Mouse (Mus musculus) forebrain, embryonic 11.5 days (tissue): ENCODE measurements around the gene Atxn7. TPM values are rescaled to one million over a fixed set of nuclear protein-coding genes. Genes with fewer than 3 reads are reported as not detected.
A peak's percentile ranks its signal among the peaks of the same experiment; 100 is the strongest.
"Not testable (repeated sequence)": the region's sequence is repeated elsewhere in the genome, so short reads cannot be mapped to it uniquely, and the experiment has no call there.

Experiments
- ATAC-seq: fragments of 200-750 bp; cut with Nextera tagmentation; replicated peaks from 2 replicates; pipeline ENCODE4 v1.8.0; 2017; ENCODE audit warnings: moderate TSS enrichment; ENCODE audit not compliant: low FRiP score
- DNase-seq: peaks from one replicate; pipeline ENCODE4 v3.0.0-alpha.2; 2017; ENCODE audit warnings: low spot score
- H3K27ac ChIP-seq: fragments of 300-500 bp; sonication (generic); 2 replicates; pipeline ENCODE4 v1.5.1; 2014; ENCODE audit warnings: low read depth, low read length
- H3K27me3 ChIP-seq: fragments of 300-500 bp; sonication (generic); 2 replicates; pipeline ENCODE4 v1.6.1; 2014; ENCODE audit warnings: mild to moderate bottlenecking, low read length, mixed read lengths; ENCODE audit not compliant: control insufficient read depth, insufficient read depth
- H3K36me3 ChIP-seq: fragments of 300-500 bp; sonication (generic); 2 replicates; pipeline ENCODE4 v1.6.1; 2014; ENCODE audit warnings: mild to moderate bottlenecking, low read length, moderate library complexity, mixed read lengths; ENCODE audit not compliant: control insufficient read depth, insufficient read depth
- H3K4me1 ChIP-seq: fragments of 300-500 bp; sonication (generic); replicated peaks from 2 replicates; pipeline ENCODE4 v1.6.1; 2014; ENCODE audit warnings: low read length, mixed read lengths; ENCODE audit not compliant: control insufficient read depth, insufficient read depth
- H3K4me2 ChIP-seq: fragments of 300-500 bp; sonication (generic); 2 replicates; pipeline ENCODE4 v1.6.1; 2014; ENCODE audit warnings: low read depth, mild to moderate bottlenecking, low read length, moderate library complexity, mixed read lengths; ENCODE audit not compliant: severe bottlenecking
- H3K4me3 ChIP-seq: fragments of 300-500 bp; sonication (generic); 2 replicates; pipeline ENCODE4 v1.5.1; 2014; ENCODE audit warnings: low read depth, low read length
- H3K9ac ChIP-seq: fragments of 300-500 bp; sonication (generic); 2 replicates; pipeline ENCODE4 v1.6.1; 2014; ENCODE audit warnings: low read length
- H3K9me3 ChIP-seq: fragments of 300-500 bp; sonication (generic); 2 replicates; pipeline ENCODE4 v1.6.1; 2016; ENCODE audit warnings: low read length, mixed read lengths; ENCODE audit not compliant: control insufficient read depth
- WGBS: fragments of 180-500 bp; shearing (Covaris S2); extraction: QIAGEN DNeasy Blood & Tissue Kit; methylation state at CpG from one replicate; pipeline ENCODE4 v1.1.7; 2014; 5-methylcytosine and 5-hydroxymethylcytosine counted together
- polyA plus RNA-seq: library from polyadenylated mRNA; unstranded; fragments of >200 nt; fragmentation: Nextera tagmentation; extraction: Ambion mirVana; gene quantifications from 2 replicates; pipeline ENCODE4 v1.2.1, GENCODE M21; 2014

The Atxn7 gene
- polyA plus RNA-seq, 1 experiment from 2014 or later = 10.4 TPM

DNA sequence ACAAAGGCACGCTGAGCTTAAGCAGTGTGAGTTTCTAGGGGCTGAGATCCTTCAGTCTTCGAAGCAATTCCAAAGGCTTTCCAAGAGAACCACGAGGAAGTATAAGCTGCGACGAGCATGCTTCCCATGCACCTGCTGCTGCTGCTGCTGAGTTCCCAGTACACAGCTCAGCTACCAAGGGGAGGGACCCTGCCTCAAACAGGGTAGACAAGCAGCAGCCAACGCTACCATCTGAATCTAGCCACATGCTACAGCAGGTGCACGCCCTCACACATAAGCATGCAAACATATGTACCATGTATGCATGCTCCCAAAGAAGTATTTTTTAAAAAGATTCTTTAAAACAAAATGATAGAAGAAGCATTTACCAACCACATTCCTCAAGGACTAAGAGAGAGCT is 12.9 kb upstream of the Atxn7 start:
- Histone ChIP-seq H3K27me3 (no peaks in the 10 kb centered on the region), H3K4me1 (no peaks in the 10 kb centered on the region), H3K4me2 (no peak overlapping the region), H3K4me3 (no peak overlapping the region), H3K36me3 (peaks cover 6% of the 10 kb centered on the region; the same call in 1 of the 2 replicates), H3K9ac (no peak overlapping the region), H3K27ac (no peak overlapping the region), H3K9me3 (no peaks in the 10 kb centered on the region)
- ATAC-seq (no peak), DNase-seq (no peak)
- WGBS = 89% methylated on average over 7 of the region's 7 CpGs

- ATAC-seq = peak; percentile 77
- Histone ChIP-seq H3K27me3 (no peaks in the 10 kb centered on the region), H3K4me3 (no peak overlapping the region), H3K4me1 (no peaks in the 10 kb centered on the region), H3K27ac (no peak overlapping the region), H3K9me3 (no peaks in the 10 kb centered on the region), H3K9ac (no peak overlapping the region), H3K36me3 (peaks cover 6% of the 10 kb centered on the region; the same call in 1 of the 2 replicates), H3K4me2 (no peak overlapping the region)
- no peak for DNase-seq
These were observed 10.8 kb upstream of the Atxn7 start for GRCm38 (mm10) chr14:13950401-13950800.

DNA sequence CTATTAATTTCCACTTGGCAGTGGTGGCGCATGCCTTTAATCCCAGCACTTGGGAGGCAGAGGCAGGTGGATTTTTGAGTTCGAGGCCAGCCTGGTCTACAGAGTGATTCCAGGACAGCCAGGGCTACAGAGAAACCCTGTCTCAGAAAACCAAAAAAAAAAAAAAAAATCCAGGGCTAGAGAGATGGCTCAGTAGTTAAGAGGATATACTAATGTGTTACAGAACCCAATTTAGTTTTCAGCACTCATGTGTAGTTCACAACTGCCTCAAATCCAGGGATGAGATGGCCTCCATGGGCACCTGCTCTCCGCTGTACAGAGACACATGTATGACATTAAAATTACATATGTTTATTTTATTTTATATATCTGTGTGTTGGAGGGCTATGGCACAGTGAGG is 9.1 kb upstream of the Atxn7 start:
- not testable (repeated sequence) for H3K4me1 ChIP-seq, H3K9me3 ChIP-seq, H3K27ac ChIP-seq, H3K4me2 ChIP-seq, H3K9ac ChIP-seq, ATAC-seq, H3K27me3 ChIP-seq, H3K36me3 ChIP-seq, H3K4me3 ChIP-seq, DNase-seq
- 94% methylated on average over 3 of the region's 3 CpGs for WGBS

DNA sequence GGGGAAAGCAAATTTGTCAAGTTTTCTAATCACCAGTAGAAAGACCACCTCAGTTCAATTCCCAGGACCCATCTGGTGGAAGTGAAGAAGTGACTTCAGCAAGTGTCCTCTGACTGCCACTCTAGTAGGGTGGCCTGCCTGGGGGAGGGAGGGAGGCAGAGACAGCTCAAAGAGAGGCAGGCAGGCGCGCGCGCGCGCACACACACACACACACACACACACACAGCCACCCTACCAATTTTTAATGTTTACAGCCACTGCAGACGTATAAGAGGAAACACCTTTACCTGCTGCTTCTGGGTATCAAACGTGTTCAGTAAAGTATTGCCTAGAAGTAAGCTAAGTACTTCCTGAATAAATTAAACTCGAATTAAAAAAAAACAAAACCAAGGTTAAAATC is 1.2 kb upstream of the Atxn7 start:
- 0 out of 2 replicates have a peak overlapping the region, but pooled peaks have one; percentile 63 for H3K27ac ChIP-seq
- WGBS = 0% methylated on average over 9 of the region's 9 CpGs
- H3K9ac ChIP-seq = peak overlapping the region; percentile 98
- no peaks in the 10 kb centered on the region; the same call in 1 of the 2 replicates for H3K4me1 ChIP-seq
- H3K36me3 ChIP-seq = peaks cover 3% of the 10 kb centered on the region; the same call in 1 of the 2 replicates
- H3K4me3 ChIP-seq = peak overlapping the region; percentile 86
- DNase-seq (peak; percentile 71), ATAC-seq (peak; percentile 54; the same call in 1 of the 2 replicates)
- H3K9me3 ChIP-seq = no peaks in the 10 kb centered on the region
- H3K27me3 ChIP-seq = no peaks in the 10 kb centered on the region
- H3K4me2 ChIP-seq = peak overlapping the region; percentile 65

GRCm38 (mm10) chr14:13960482-13961325 is 536 bp upstream of the Atxn7 start:
- peak overlapping the region; percentile 86 for H3K4me3 ChIP-seq
- peak overlapping the region; percentile 63 for H3K27ac ChIP-seq
- no peaks in the 10 kb centered on the region for H3K27me3 ChIP-seq
- H3K9ac ChIP-seq = peak overlapping the region; percentile 98
- DNase-seq (peak; percentile 84), ATAC-seq (peak; percentile 89)
- peaks cover 3% of the 10 kb centered on the region; the same call in 1 of the 2 replicates for H3K36me3 ChIP-seq
- WGBS = 1% methylated on average over 49 of the region's 75 CpGs
- H3K9me3 ChIP-seq = no peaks in the 10 kb centered on the region
- H3K4me1 ChIP-seq = no peaks in the 10 kb centered on the region; the same call in 1 of the 2 replicates
- peak overlapping the region; percentile 65 for H3K4me2 ChIP-seq

- Histone ChIP-seq H3K9me3 (no peaks in the 10 kb centered on the region), H3K9ac (no peak overlapping the region), H3K27ac (no peak overlapping the region), H3K4me1 (no peaks in the 10 kb centered on the region; the same call in 1 of the 2 replicates), H3K4me3 (no peak overlapping the region), H3K27me3 (no peaks in the 10 kb centered on the region), H3K36me3 (no peaks in the 10 kb centered on the region), H3K4me2 (no peak overlapping the region)
- no peak for ATAC-seq
- WGBS = 91% methylated on average over 6 of the region's 6 CpGs
- no peak for DNase-seq
These were observed 1.2 kb downstream of the Atxn7 start for GRCm38 (mm10) chr14:13962476-13962875.

DNA sequence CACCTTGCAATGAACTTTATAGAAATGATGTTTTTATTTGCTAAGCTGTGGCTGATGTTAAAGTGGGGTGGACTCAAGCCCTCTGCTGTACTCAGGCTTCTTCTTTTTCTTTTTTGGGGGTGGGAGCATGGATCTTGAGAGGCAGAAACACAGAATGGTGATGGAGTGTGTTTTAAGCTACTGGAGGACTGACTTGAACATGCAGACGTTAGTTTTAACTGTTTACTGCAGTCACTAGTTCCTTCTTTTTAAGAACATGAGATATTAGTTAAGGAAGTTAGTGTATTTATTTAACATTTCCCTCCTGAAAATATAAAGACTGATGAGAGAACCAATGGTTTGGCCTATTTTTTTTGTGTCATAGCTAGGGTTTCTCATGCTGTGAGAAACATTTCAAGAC is 2.3 kb downstream of the Atxn7 start:
- WGBS = 76% methylated on average over 1 of the region's 1 CpGs
- no peak overlapping the region for H3K4me3 ChIP-seq
- no peaks in the 10 kb centered on the region for H3K9me3 ChIP-seq
- H3K9ac ChIP-seq = no peak overlapping the region
- H3K27ac ChIP-seq = no peak overlapping the region
- no peak for DNase-seq
- no peaks in the 10 kb centered on the region for H3K27me3 ChIP-seq
- no peak for ATAC-seq
- no peak overlapping the region for H3K4me2 ChIP-seq
- no peaks in the 10 kb centered on the region; the same call in 1 of the 2 replicates for H3K4me1 ChIP-seq
- no peaks in the 10 kb centered on the region for H3K36me3 ChIP-seq

DNA sequence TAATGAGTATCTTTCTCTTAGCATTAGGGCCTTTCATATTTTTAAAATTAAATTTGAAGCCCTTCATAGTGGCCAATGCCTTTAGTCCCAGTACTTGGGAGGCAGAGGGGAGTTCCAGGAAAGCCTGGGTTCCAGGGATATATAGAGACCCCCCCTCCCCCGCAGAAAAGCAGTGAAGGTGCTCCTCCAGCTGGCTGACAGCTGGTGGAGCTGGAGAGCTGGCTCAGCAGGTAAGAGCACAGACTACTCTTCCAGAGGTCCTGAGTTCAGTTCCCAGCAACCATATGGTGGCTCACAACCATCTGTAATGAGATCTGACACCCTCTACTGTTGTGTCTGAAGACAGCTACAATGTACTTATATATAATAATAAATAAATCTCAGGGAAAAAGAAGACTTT is 6.4 kb downstream of the Atxn7 start:
- no peaks in the 10 kb centered on the region for H3K4me1 ChIP-seq
- H3K9me3 ChIP-seq = no peaks in the 10 kb centered on the region
- H3K9ac ChIP-seq = no peak overlapping the region
- no peak for DNase-seq
- H3K4me3 ChIP-seq = no peak overlapping the region
- H3K27me3 ChIP-seq = no peaks in the 10 kb centered on the region
- H3K27ac ChIP-seq = no peak overlapping the region
- no peak overlapping the region for H3K4me2 ChIP-seq
- 25% methylated on average over 1 of the region's 1 CpGs for WGBS
- H3K36me3 ChIP-seq = no peaks in the 10 kb centered on the region
- ATAC-seq = no peak

DNA sequence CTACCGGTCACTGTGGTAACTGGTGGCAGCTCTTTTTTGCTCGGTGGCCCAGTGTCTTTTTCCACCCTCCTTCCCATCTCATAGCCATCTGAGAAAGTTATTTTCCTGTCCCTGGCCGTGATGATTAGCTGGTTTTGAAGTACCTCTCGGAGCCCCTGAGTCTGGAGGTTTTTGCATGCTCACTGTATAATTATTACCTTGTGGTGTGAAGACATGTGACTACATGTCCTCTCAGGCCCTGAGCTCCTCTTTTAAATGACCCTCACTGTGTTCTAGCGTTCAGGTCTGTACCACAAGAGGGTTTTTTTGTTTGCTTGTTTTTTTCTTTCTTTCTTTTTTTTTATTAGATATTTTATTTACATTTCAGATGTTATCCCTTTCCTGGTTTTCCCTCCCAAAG is 7.2 kb downstream of the Atxn7 start:
- no peak overlapping the region for H3K4me3 ChIP-seq
- ATAC-seq (no peak), DNase-seq (no peak)
- WGBS = 83% methylated on average over 5 of the region's 5 CpGs
- no peak overlapping the region for H3K4me2 ChIP-seq
- no peaks in the 10 kb centered on the region for H3K27me3 ChIP-seq
- no peaks in the 10 kb centered on the region for H3K36me3 ChIP-seq
- no peaks in the 10 kb centered on the region for H3K9me3 ChIP-seq
- no peak overlapping the region for H3K27ac ChIP-seq
- no peak overlapping the region for H3K9ac ChIP-seq
- no peaks in the 10 kb centered on the region for H3K4me1 ChIP-seq
